Mouse (Mus musculus) kidney, postnatal 10 days (tissue): ENCODE data around the gene Slc39a10.
"Not testable (repeated sequence)": the region's sequence is repeated elsewhere in the genome, so short reads cannot be mapped to it uniquely, and the experiment has no call there.

Experiments
- DNase-seq: peaks from one replicate; pipeline ENCODE4 v3.0.0; 2021; ENCODE audit warnings: mixed read lengths

Gene Slc39a10

GRCm38 (mm10) chr1:46863434-46863833 is 29.2 kb downstream of the Slc39a10 start:
- no peak for DNase-seq

DNA sequence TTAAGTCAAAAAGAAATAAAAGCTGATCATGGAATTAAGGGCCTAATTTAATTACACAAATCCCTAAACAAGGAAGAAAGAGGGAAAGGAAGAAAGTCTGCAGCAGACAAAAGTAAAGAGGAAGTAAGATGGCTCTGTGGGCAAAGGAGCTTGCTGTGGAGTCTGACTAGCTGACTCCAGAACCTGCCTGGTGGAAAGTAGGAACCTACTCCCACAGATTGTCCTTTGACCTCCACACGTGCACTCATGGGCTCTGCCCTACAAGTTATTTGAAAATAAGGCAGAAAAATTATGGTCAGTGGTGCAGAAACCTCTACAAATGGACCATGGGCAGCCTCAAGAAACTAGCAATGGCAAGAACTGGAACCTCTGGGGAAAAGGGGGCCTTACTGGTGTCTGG is 32.6 kb downstream of the Slc39a10 start:
- DNase-seq, result no peak

DNA sequence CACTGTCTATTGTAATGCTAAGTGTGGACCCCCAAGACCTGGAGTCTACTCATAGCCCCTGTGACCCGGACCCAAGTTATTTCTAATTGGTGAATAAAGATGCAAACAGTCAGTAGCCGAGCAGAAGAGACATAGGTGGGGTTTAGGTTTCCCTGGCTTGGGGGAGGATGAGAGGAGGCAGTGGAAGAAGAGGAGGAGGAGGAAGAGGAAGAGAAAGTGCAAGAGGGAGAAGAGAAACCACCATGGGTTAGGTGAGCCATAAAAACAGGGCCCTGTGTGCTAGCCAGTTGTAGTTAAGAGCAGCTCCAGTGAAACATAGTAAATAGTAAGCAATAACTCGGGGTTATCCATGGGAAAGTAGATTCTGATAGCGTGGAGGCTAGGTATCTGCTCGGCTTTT is 34.1 kb downstream of the Slc39a10 start:
- DNase-seq, result no peak

- DNase-seq, result peak; percentile 16
Observed at GRCm38 (mm10) chr1:46856498-46856897, 36.2 kb downstream of the Slc39a10 start.

- DNase-seq, result peak; percentile 90
Observed at GRCm38 (mm10) chr1:46854036-46854900, 38.4 kb downstream of the Slc39a10 start.

GRCm38 (mm10) chr1:46853317-46854035 is 39.2 kb downstream of the Slc39a10 start:
- DNase-seq, result peak; percentile 98

- DNase-seq, result peak; percentile 87
Observed at GRCm38 (mm10) chr1:46852600-46853272, 39.9 kb downstream of the Slc39a10 start.

GRCm38 (mm10) chr1:46852216-46852599 is 40.4 kb downstream of the Slc39a10 start:
- no peak for DNase-seq

GRCm38 (mm10) chr1:46851586-46851985 is 41.1 kb downstream of the Slc39a10 start:
- no peak for DNase-seq

GRCm38 (mm10) chr1:46849758-46850157 is 42.9 kb downstream of the Slc39a10 start:
- peak; percentile 66 for DNase-seq

DNA sequence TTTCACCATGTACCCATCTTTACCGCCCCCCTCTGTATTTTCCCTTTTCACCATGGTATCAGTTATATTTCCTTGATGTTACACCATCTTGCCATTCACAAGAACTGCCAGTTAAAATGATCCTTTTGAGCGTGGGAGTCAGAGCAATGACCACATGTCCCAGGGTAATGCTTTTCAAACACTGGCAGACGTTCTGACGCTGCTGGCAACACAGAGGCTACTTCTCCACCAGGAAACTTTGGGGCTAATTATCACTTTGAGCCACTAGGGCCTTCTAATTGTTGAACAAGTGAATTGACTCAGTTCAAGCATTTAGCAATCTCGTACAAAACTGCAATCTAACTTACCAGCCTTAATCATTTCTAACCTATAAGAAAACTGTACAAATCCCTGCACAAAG is 47.4 kb downstream of the Slc39a10 start:
- no peak for DNase-seq

GRCm38 (mm10) chr1:46844281-46844680 is 48.4 kb downstream of the Slc39a10 start:
- no peak for DNase-seq

DNA sequence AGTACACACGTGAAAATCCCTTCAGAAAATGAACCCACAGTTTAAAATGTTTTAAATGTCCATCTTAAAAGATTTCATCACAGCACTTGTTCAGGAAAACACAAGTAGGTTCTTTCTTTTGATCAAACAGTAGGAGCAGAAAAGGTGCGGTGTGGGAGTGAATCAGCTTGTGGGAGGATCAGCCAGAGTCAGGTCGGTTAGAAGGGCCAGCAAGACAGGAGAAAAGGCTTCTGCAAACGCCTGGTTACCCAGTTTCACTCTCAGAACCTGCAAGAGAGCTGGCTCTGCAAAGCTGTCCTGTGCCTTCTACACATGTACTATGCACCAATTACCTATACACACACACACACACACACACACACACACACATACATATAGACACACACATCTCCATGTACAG is 49.2 kb downstream of the Slc39a10 start:
- no peak for DNase-seq

DNA sequence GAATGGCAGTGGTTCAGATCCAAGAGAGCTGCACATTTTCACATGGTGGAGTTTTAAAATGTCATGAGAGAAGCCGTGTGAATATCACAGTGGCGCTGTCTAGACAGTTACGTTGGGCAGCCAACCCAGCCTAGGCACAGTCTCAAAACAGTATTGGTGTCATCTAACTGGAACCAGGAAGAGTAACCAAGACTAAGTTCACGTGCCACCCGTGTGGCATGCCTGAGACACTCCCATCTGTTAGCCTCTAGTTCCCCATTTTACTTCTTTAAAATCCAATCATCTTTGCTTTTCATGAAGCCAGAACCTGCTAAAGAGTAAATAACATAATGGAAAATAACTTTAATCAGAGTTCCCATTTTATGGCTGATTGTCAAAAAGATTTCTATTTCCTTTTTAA is 60.7 kb downstream of the Slc39a10 start:
- no peak for DNase-seq

- no peak for DNase-seq
Observed at GRCm38 (mm10) chr1:46830066-46830843, 62.4 kb downstream of the Slc39a10 start.

DNA sequence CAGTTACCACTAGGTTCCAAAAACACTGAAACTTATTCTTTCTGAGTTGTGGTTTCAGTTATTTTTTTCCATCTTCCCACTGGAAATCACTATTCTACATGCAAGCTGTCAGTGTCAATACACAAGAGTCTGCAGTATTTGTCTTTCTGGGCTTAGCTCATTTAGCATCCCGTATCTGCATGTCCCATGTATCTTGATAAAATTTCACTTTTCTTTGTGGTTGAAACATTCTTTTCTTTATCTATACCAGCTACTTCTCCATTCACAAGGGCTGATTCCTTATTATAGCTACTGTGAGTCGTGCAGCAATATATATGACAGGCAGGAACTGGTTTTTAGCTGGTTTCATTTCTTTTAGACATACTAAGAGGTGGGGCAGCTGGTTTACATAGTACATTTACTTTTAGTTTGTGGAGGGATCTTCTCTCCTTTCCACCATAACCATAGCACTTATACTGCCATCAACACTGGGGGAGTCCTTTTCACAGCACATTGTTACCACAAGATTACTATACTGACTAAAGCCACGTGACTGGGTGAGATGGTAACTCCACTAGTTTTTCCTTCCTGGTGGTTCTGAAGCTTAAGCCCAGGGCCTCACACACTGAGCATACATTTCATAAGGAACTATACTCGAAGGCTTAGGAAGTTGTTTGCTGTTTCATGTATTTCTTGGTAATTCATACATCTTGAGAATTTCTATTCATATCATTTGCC is 70.2 kb downstream of the Slc39a10 start:
- no peak for DNase-seq

GRCm38 (mm10) chr1:46817934-46818333 is 74.7 kb downstream of the Slc39a10 start:
- DNase-seq, result no peak

- not testable (repeated sequence) for DNase-seq
Observed at GRCm38 (mm10) chr1:46808630-46809029, 84.0 kb downstream of the Slc39a10 start.

DNA sequence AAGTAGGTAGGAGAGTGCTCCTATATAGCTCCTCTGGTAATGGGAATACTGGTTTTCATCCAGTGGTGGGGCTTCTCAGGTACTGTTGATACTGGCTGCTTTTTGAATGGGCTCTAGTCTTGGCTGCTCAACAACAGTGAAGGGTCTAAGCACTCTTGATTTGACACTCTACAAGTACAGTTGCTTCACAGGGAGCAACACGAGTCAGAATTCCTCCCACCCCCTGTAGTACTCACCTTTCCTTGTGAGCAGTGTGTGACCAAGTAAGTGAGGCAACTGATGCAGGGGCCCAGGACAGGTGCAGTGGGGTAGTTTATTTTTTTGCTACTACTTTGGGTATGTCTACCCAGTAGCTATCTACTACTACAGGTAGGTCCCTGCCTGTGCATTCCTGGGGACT is 87.6 kb downstream of the Slc39a10 start:
- no peak for DNase-seq

GRCm38 (mm10) chr1:46782227-46782626 is 110.4 kb downstream of the Slc39a10 start:
- not testable (repeated sequence) for DNase-seq

DNA sequence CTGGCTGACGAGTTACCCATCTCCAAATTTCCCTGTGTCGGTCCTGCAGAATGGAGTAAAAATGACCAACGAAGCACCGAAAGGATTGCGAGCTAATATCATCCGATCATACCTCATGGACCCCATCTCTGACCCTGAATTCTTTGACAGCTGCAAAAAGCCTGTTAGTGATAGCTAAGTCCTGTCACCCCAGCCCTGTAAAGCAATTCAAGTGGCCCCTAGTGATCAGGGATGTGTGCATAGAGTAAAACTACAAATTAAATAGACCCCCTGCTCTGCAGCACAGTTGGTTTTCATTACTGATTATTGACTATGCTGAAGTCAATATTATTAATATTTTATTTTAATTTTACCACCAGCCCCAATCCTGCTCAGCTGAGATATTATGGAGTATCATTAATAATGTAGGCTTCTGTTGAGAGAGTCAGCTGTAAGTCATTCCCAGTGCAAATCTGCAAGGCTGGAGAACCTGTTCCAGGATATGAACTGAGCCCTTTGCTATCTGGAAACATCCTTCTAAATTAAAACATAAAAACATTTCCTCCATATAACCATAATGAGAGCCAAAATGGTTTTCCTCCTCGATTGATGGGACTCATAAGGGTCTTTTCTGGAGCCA is 122.5 kb downstream of the Slc39a10 start:
- DNase-seq, result not testable (repeated sequence)

- not testable (repeated sequence) for DNase-seq
Observed at GRCm38 (mm10) chr1:46769318-46769717, 123.3 kb downstream of the Slc39a10 start.
